Mouse (Mus musculus) liver, adult 2 months (tissue): ENCODE data around the gene Kifc5b. TPM values are rescaled to one million over a fixed set of nuclear protein-coding genes. Genes with fewer than 3 reads are reported as not detected.
A peak's percentile ranks its signal among the peaks of the same experiment; 100 is the strongest.

Experiments used
- DNase-seq: peaks from one replicate; pipeline ENCODE4 v3.0.0-alpha.2; 2011; ENCODE audit warnings: low read depth, low spot score; ENCODE audit errors: extremely low read depth
- H3K27ac ChIP-seq: fragments of 200-500 bp; replicated peaks from 2 replicates; pipeline ENCODE4 v1.5.1; 2012; ENCODE audit warnings: low read depth, mild to moderate bottlenecking, control low read depth, inconsistent platforms, low read length; ENCODE audit not compliant: insufficient read depth
- H3K27me3 ChIP-seq: fragments of 200-500 bp; 2 replicates; pipeline ENCODE4 v1.6.1; 2012; ENCODE audit warnings: mild to moderate bottlenecking, moderate library complexity, low read length, inconsistent platforms; ENCODE audit not compliant: control insufficient read depth, insufficient read depth
- H3K36me3 ChIP-seq: fragments of 200-500 bp; 2 replicates; pipeline ENCODE4 v1.6.1; 2012; ENCODE audit warnings: low read length, inconsistent platforms; ENCODE audit not compliant: control insufficient read depth, insufficient read depth
- H3K4me1 ChIP-seq: fragments of 200-500 bp; 2 replicates; pipeline ENCODE4 v1.6.1; 2011; ENCODE audit warnings: low read length; ENCODE audit not compliant: control insufficient read depth, insufficient read depth
- H3K4me3 ChIP-seq: fragments of 200-500 bp; 2 replicates; pipeline ENCODE4 v1.5.1; 2011; ENCODE audit warnings: low read depth, mild to moderate bottlenecking, control low read depth, low read length, moderate library complexity; ENCODE audit not compliant: insufficient read depth
- H3K79me2 ChIP-seq: fragments of 200-500 bp; 2 replicates; pipeline ENCODE4 v1.6.1; 2012; ENCODE audit warnings: inconsistent platforms, mild to moderate bottlenecking, low read length, moderate library complexity; ENCODE audit not compliant: control insufficient read depth, insufficient read depth
- H3K9ac ChIP-seq: fragments of 200-500 bp; 2 replicates; pipeline ENCODE4 v1.6.1; 2012; ENCODE audit warnings: low read depth, mild to moderate bottlenecking, control low read depth, inconsistent platforms, low read length
- CTCF ChIP-seq: fragments of 200-500 bp; IDR thresholded peaks from 2 replicates; pipeline ENCODE4 v1.5.1; 2011; ENCODE audit warnings: low read depth, low read length, control low read depth
- POLR2A ChIP-seq: fragments of 200-500 bp; IDR thresholded peaks from 2 replicates; pipeline ENCODE4 v1.6.1; 2011; ENCODE audit warnings: low read length, control low read depth; ENCODE audit not compliant: insufficient read depth; ENCODE audit errors: extremely low read depth
- WGBS: fragments of 180-500 bp; shearing (Covaris S2); methylation state at CpG from one replicate; pipeline ENCODE4 v1.1.7; 2018; 5-methylcytosine and 5-hydroxymethylcytosine counted together
- polyA plus RNA-seq: library from polyadenylated mRNA; depleted of rRNA; stranded (reverse); fragments of >200 nt; gene quantifications from 2 replicates; pipeline ENCODE4 v1.2.3, GENCODE M21; 2012
- total RNA-seq: library from RNA; depleted of rRNA; stranded (reverse); fragments of >200 nt; gene quantifications from 2 replicates; pipeline ENCODE4 v1.2.3, GENCODE M21; 2014

The Kifc5b gene
- total and polyA plus RNA-seq, 2 experiments = 0.45 to 0.55 TPM

GRCm38 (mm10) chr17:26969257-26969656 is 52.4 kb downstream of the Kifc5b start:
- TF ChIP-seq POLR2A (no peak), CTCF (no peak)
- no peaks in the 10 kb centered on the region for H3K27me3 ChIP-seq
- 88% methylated on average over 6 of the region's 6 CpGs for WGBS
- H3K9ac ChIP-seq = no peak overlapping the region
- H3K36me3 ChIP-seq = no peaks in the 10 kb centered on the region
- peaks cover 4% of the 10 kb centered on the region; the same call in 1 of the 2 replicates for H3K4me1 ChIP-seq
- H3K4me3 ChIP-seq = no peak overlapping the region
- no peak for DNase-seq
- H3K79me2 ChIP-seq = peaks cover 10% of the 10 kb centered on the region
- H3K27ac ChIP-seq = no peak overlapping the region

GRCm38 (mm10) chr17:26970221-26970620 is 53.3 kb downstream of the Kifc5b start:
- H3K27me3 ChIP-seq = no peaks in the 10 kb centered on the region
- H3K27ac ChIP-seq = no peak overlapping the region
- DNase-seq = no peak
- no peaks in the 10 kb centered on the region for H3K36me3 ChIP-seq
- TF ChIP-seq POLR2A = no peak
- TF ChIP-seq CTCF = no peak
- 69% methylated on average over 12 of the region's 12 CpGs for WGBS
- no peak overlapping the region for H3K4me3 ChIP-seq
- H3K9ac ChIP-seq = no peak overlapping the region
- H3K79me2 ChIP-seq = peaks cover 10% of the 10 kb centered on the region
- H3K4me1 ChIP-seq = peaks cover 4% of the 10 kb centered on the region; the same call in 1 of the 2 replicates

DNA sequence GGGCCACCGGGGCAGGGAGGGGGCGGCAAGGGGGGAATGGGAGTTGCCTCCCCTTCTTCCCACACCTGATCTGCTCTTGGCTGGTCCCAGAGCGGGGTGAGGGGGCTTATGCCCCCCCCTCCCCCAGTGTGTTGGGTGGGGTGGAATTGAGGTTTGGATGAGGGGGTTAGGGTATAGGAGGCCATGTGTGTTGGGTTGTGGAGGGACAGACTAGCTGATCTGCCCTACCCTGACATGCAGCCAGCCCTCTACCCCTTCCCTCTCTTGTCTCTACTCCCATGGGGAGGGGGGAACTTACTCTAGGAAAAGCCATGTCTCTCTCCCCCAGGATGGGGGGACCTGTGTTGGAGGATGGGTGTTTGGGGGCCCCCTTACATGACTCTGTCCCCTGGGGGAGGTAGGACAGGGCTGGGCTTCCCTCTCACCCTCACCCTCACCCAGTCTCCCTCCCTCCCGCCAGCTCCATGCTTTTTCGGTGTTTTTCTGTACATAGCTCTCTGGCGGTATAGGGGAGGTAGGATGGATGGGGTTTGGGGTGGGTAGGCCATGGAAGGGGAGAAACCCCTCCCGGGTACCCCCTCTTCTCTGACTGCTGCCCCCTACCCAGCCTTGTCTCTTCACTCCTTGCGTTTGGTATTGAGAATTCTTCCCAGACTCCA is 54.5 kb downstream of the Kifc5b start:
- H3K9ac ChIP-seq = no peak overlapping the region
- peaks cover 4% of the 10 kb centered on the region; the same call in 1 of the 2 replicates for H3K4me1 ChIP-seq
- no peak overlapping the region for H3K27ac ChIP-seq
- 85% methylated on average over 8 of the region's 8 CpGs for WGBS
- no peak for DNase-seq
- no peaks in the 10 kb centered on the region for H3K36me3 ChIP-seq
- H3K27me3 ChIP-seq = no peaks in the 10 kb centered on the region
- TF ChIP-seq CTCF (no peak), POLR2A (no peak)
- no peak overlapping the region for H3K4me3 ChIP-seq
- peaks cover 10% of the 10 kb centered on the region for H3K79me2 ChIP-seq

GRCm38 (mm10) chr17:26972107-26972506 is 55.2 kb downstream of the Kifc5b start:
- peak overlapping the region; percentile 83 for H3K9ac ChIP-seq
- H3K4me3 ChIP-seq = peak overlapping the region; percentile 67; the same call in 1 of the 2 replicates
- H3K79me2 ChIP-seq = peaks cover 10% of the 10 kb centered on the region
- no peak for DNase-seq
- H3K4me1 ChIP-seq = peaks cover 4% of the 10 kb centered on the region; the same call in 1 of the 2 replicates
- no peak overlapping the region for H3K27ac ChIP-seq
- WGBS = 10% methylated on average over 3 of the region's 3 CpGs
- H3K27me3 ChIP-seq = no peaks in the 10 kb centered on the region
- TF ChIP-seq POLR2A (no peak), CTCF (no peak)
- H3K36me3 ChIP-seq = no peaks in the 10 kb centered on the region

GRCm38 (mm10) chr17:26972703-26973574 is 56.0 kb downstream of the Kifc5b start, which contains the start of gene Zbtb9:
Gene Zbtb9, plus strand, starts transcription at chr17:26973167.
- TF ChIP-seq POLR2A = peak; percentile 94
- no peak for TF ChIP-seq CTCF
- H3K36me3 ChIP-seq = no peaks in the 10 kb centered on the region
- H3K4me3 ChIP-seq = peak within 1 kb of the TSS; percentile 67
- H3K27me3 ChIP-seq = no peaks in the 10 kb centered on the region
- H3K79me2 ChIP-seq = peaks cover 10% of the 10 kb centered on the region
- peak within 1 kb of the TSS; percentile 27 for H3K27ac ChIP-seq
- peak; percentile 80 for DNase-seq
- WGBS = under 1% methylated on average over 75 of the region's 75 CpGs
- H3K4me1 ChIP-seq = peaks cover 4% of the 10 kb centered on the region; the same call in 1 of the 2 replicates
- peak within 1 kb of the TSS; percentile 92 for H3K9ac ChIP-seq
